Mouse (Mus musculus) lung, embryonic 16.5 days (tissue): ENCODE measurements around the gene Arhgef17. TPM values are rescaled to one million over a fixed set of nuclear protein-coding genes. Genes with fewer than 3 reads are reported as not detected.

Source experiments
- ATAC-seq: fragments of 200-750 bp; cut with Nextera tagmentation; 2 replicates; pipeline ENCODE4 v1.8.0; 2017; ENCODE audit warnings: low read depth, mild to moderate bottlenecking, moderate library complexity
- H3K27ac ChIP-seq: fragments of 300-500 bp; sonication (generic); 2 replicates; pipeline ENCODE4 v1.5.1; 2014; ENCODE audit warnings: mild to moderate bottlenecking, control low read depth, low read length
- H3K27me3 ChIP-seq: fragments of 300-500 bp; sonication (generic); 2 replicates; pipeline ENCODE4 v1.6.1; 2014; ENCODE audit warnings: low read depth, low read length, mixed read lengths; ENCODE audit not compliant: control insufficient read depth, insufficient read depth
- H3K36me3 ChIP-seq: fragments of 300-500 bp; sonication (generic); 2 replicates; pipeline ENCODE4 v1.6.1; 2014; ENCODE audit warnings: low read length; ENCODE audit not compliant: control insufficient read depth, insufficient read depth
- H3K4me1 ChIP-seq: fragments of 300-500 bp; sonication (generic); replicated peaks from 2 replicates; pipeline ENCODE4 v1.6.1; 2014; ENCODE audit warnings: low read length, mixed read lengths; ENCODE audit not compliant: control insufficient read depth, insufficient read depth
- H3K4me2 ChIP-seq: fragments of 300-500 bp; sonication (generic); 2 replicates; pipeline ENCODE4 v1.6.1; 2014; ENCODE audit warnings: low read depth, low read length, control low read depth
- H3K4me3 ChIP-seq: fragments of 300-500 bp; sonication (generic); 2 replicates; pipeline ENCODE4 v1.5.1; 2014; ENCODE audit warnings: mild to moderate bottlenecking, low read length, control low read depth
- H3K9ac ChIP-seq: fragments of 300-500 bp; sonication (generic); 2 replicates; pipeline ENCODE4 v1.6.1; 2014; ENCODE audit warnings: low read length, control low read depth
- H3K9me3 ChIP-seq: fragments of 300-500 bp; sonication (generic); 2 replicates; pipeline ENCODE4 v1.6.1; 2016; ENCODE audit warnings: low read length; ENCODE audit not compliant: control insufficient read depth
- WGBS: fragments of 180-500 bp; shearing (Covaris S2); extraction: QIAGEN DNeasy Blood & Tissue Kit; methylation state at CpG from one replicate; pipeline ENCODE4 v1.1.7; 2014; 5-methylcytosine and 5-hydroxymethylcytosine counted together
- microRNA-seq: library from miRNA; unstranded; fragments of <30 nt; microRNA quantifications from one replicate; pipeline ENCODE4, GENCODE M21; 2016
- polyA plus RNA-seq: library from polyadenylated mRNA; unstranded; fragments of >200 nt; fragmentation: Nextera tagmentation; extraction: Ambion mirVana; gene quantifications from 2 replicates; pipeline ENCODE4 v1.2.1, GENCODE M21; 2015

Gene Arhgef17
- polyA plus RNA-seq, 1 experiment from 2014 or later = 11.8 TPM

DNA sequence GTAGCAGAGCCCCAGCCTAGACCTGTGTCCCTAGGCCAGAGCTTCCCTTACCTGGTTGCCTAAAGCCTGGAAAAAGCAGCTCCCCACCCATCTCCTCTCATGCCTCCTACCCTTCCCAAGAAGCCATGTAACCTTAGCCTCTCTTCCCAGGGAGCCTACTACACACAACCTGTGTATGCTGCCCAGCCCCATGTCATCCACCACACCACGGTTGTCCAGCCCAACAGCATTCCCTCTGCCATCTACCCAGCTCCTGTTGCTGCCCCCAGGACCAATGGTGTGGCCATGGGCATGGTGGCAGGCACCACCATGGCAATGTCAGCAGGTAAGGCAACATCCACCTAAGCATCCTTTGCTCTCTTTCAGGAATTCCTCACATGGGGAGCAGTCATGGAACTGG is 98.0 kb downstream of the Arhgef17 start:
- no peak for ATAC-seq
- Histone ChIP-seq H3K4me2 (no peak overlapping the region), H3K9ac (no peak overlapping the region), H3K27ac (no peak overlapping the region), H3K36me3 (peaks cover 10% of the 10 kb centered on the region), H3K9me3 (no peaks in the 10 kb centered on the region), H3K4me3 (no peak overlapping the region), H3K27me3 (no peaks in the 10 kb centered on the region), H3K4me1 (no peaks in the 10 kb centered on the region)
- 90% methylated on average over 1 of the region's 1 CpGs for WGBS

DNA sequence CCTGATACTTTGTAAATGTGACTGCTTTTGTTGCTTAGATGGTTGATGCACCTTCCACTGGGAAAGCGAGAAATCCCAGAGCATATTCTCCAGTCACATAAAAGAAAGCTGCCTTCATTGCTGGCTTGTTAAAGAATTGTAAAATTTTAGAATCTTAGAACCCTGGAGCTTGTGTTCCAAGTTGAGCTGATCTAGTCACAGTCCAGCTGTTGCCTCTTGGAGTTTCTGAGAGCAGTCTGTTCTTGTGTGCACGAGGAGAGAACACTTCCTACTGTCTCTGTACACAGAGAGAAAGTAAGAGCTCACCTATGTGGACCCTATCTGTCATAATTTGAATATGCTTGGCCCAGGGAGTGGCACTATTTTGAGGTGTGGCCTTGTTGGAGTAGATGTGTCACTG is 103.4 kb downstream of the Arhgef17 start:
- Histone ChIP-seq H3K9ac (no peak overlapping the region), H3K27ac (no peak overlapping the region), H3K9me3 (no peaks in the 10 kb centered on the region), H3K27me3 (no peaks in the 10 kb centered on the region), H3K36me3 (0 out of 2 replicates have a peak, but pooled peaks cover 2% of the 10 kb centered on the region), H3K4me2 (no peak overlapping the region), H3K4me3 (no peak overlapping the region), H3K4me1 (no peaks in the 10 kb centered on the region)
- ATAC-seq = no peak
- WGBS = 81% methylated on average over 2 of the region's 2 CpGs

- no peaks in the 10 kb centered on the region for H3K36me3 ChIP-seq
- no peaks in the 10 kb centered on the region for H3K9me3 ChIP-seq
- ATAC-seq = no peak
- H3K4me2 ChIP-seq = no peak overlapping the region
- no peaks in the 10 kb centered on the region for H3K27me3 ChIP-seq
- H3K4me1 ChIP-seq = no peaks in the 10 kb centered on the region
- H3K27ac ChIP-seq = no peak overlapping the region
- H3K4me3 ChIP-seq = no peak overlapping the region
- WGBS = 91% methylated on average over 3 of the region's 3 CpGs
- H3K9ac ChIP-seq = no peak overlapping the region
These were observed 107.2 kb downstream of the Arhgef17 start for GRCm38 (mm10) chr7:100824661-100825060.

Small RNA genes within 50 kb of the gene (microRNA-seq; reads per million reads assigned to microRNA genes)
- gene Mir3102 = 97.4 reads per million, percentile 52 among the genes with 10 or more reads in this experiment

Other genes with a start within 250 kb of the Arhgef17 start
- 39.3 and 45.7 TPM in 2 replicates for gene Fam168a, start 225.5 kb downstream of the Arhgef17 start, polyA plus RNA-seq
- gene Relt, start 68.7 kb downstream of the Arhgef17 start, polyA plus RNA-seq = 3.0 and 3.8 TPM in 2 replicates
- 9.1 and 10.1 TPM in 2 replicates for gene P2ry6, start 42.5 kb upstream of the Arhgef17 start, polyA plus RNA-seq
- gene P2ry2, start 80.8 kb upstream of the Arhgef17 start, polyA plus RNA-seq = 4.5 and 4.8 TPM in 2 replicates
- 21.8 and 22.3 TPM in 2 replicates for gene Fchsd2, start 160.8 kb upstream of the Arhgef17 start, polyA plus RNA-seq